8 mouse cellular contexts compared by ENCODE assay signal in the genomic region with DNA sequence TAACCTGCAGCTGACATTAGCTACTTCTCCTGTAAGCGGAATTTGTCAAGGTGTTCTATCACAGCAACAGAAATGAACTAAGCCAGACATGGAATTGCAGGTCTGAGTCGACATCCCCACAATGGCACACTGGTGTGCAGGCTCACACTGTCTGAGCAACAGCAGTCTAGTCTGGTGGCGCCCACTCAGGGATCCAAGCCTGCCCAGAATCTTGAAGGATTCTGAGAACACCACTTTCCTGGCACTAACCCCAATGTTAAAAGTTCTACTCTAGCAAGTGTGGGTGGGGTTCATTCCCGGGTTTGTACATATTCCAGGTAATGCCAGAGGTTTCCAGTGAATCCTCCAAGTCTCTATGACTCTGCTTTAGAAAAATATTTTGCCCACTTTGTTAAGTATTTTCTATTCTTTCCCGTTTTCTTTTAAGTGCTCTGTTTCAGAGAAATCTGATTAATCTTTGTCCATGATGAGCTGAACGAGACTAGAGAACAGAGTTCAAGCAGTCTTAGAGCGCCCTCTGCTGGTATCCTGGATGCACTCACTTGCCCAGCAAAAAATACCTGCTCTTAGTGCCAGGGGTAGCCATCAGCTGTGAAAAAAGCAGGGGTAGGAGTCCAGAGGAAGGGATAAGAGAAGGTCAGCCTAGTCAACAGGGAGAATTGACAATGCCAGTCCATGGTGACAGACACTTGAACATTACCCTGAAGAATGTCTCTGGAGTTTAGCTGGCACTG. TPM values are rescaled to one million over a fixed set of nuclear protein-coding genes. Genes with fewer than 3 reads are reported as not detected.
DNase-seq lines count a peak whose midpoint lies in the region.

No protein-coding gene starts in this region.

- peak; percentile 94 for DNase-seq in CD4-positive, CD25-positive, alpha-beta regulatory T cell, adult 2 months (ENCODE audit: low read depth, low spot score)
- peak; percentile 86 for DNase-seq in adipocyte (ENCODE audit: low spot score)
- peak; percentile 48 to 80 for DNase-seq in cerebellum, postnatal 4 days (ENCODE audit: low spot score in 2 of 2)
- DNase-seq in gastrocnemius, postnatal 14 days = peak; percentile 68
- peak; percentile 70 to 86 for DNase-seq in kidney, postnatal 36 days
- peak; percentile 85 for DNase-seq in lung, postnatal 10 days
- DNase-seq in ovary, postnatal 36 days (ENCODE audit: low spot score) = peak; percentile 23
- DNase-seq in thymus, postnatal 14 days = peak; percentile 86

- intact Hi-C loops in gastrocnemius, postnatal 14 days (cut with DNase I; ENCODE audit: low total_unique reads) = loop anchor here (5.0 kb wide), 1 partner anchor 153 kb away; the partner anchor contains the start of gene Gpr83

RNA-seq across cellular contexts. Expression of gene Panx1, which starts 29.9 kb away (rescaled TPM):
- total RNA-seq in gastrocnemius, postnatal 14 days (2021) = 10 to 100 TPM; 18.6 to 43.0 TPM

Comparison
In these comparisons a context has a peak if more than half of its experiments do, and no peak if none do; other contexts are left out.
1. Peak in every context shown above with its lines: DNase-seq.
2. DNase-seq: peak in every context shown above with its lines; median percentile 94 in CD4-positive, CD25-positive, alpha-beta regulatory T cell, adult 2 months; 86 in adipocyte; 86 in thymus, postnatal 14 days; 85 in lung, postnatal 10 days; 78 in kidney, postnatal 36 days; 68 in gastrocnemius, postnatal 14 days; 64 in cerebellum, postnatal 4 days; 23 in ovary, postnatal 36 days.